Mouse (Mus musculus) spleen, adult 18-20 months (tissue): Measurements from ENCODE around the gene Tmem56.

Experiments used
- DNase-seq, 2 experiments: peaks; one replicate each; pipeline ENCODE4 v3.0.0; 2022; ENCODE audit warnings: mixed read lengths in 2 of 2

The Tmem56 gene

GRCm38 (mm10) chr3:121282998-121283397, at the start of gene Tmem56:
Tmem56 (minus strand) TSS chr3:121283098.
- no peak for DNase-seq

- DNase-seq = peak; percentile 23 to 35
Measured at GRCm38 (mm10) chr3:121330244-121330646, 47.3 kb upstream of the Tmem56 start.

GRCm38 (mm10) chr3:121329647-121330046, 46.7 kb upstream of the Tmem56 start:
- peak; percentile 24 to 40 for DNase-seq

GRCm38 (mm10) chr3:121327406-121327805, 44.5 kb upstream of the Tmem56 start:
- no peak for DNase-seq

GRCm38 (mm10) chr3:121323371-121323770, 40.5 kb upstream of the Tmem56 start:
- no peak for DNase-seq

- no peak for DNase-seq
Measured at GRCm38 (mm10) chr3:121320896-121321295, 38.0 kb upstream of the Tmem56 start.

- DNase-seq = no peak
Measured at GRCm38 (mm10) chr3:121319906-121320305, 37.0 kb upstream of the Tmem56 start.

GRCm38 (mm10) chr3:121315498-121315897, 32.6 kb upstream of the Tmem56 start:
- DNase-seq = no peak

GRCm38 (mm10) chr3:121314149-121314548, 31.3 kb upstream of the Tmem56 start:
- DNase-seq = no peak

GRCm38 (mm10) chr3:121312979-121313378, 30.1 kb upstream of the Tmem56 start:
- DNase-seq = no peak

- DNase-seq = no peak
Measured at GRCm38 (mm10) chr3:121312426-121312825, 29.5 kb upstream of the Tmem56 start.

- no peak for DNase-seq
Measured at GRCm38 (mm10) chr3:121309896-121310714, 27.2 kb upstream of the Tmem56 start.

- no peak for DNase-seq
Measured at GRCm38 (mm10) chr3:121309429-121309828, 26.5 kb upstream of the Tmem56 start.

GRCm38 (mm10) chr3:121308935-121309334, 26.0 kb upstream of the Tmem56 start:
- DNase-seq = no peak

GRCm38 (mm10) chr3:121307532-121308234, 24.8 kb upstream of the Tmem56 start:
- peak; percentile 57 to 71 for DNase-seq

- peak in 1 of 2 experiments; percentile 14 for DNase-seq
Measured at GRCm38 (mm10) chr3:121306641-121307040, 23.7 kb upstream of the Tmem56 start.

GRCm38 (mm10) chr3:121294200-121294599, 11.3 kb upstream of the Tmem56 start:
- DNase-seq = no peak

GRCm38 (mm10) chr3:121291560-121292258, 8.8 kb upstream of the Tmem56 start, which contains the start of gene Alg14:
Alg14 (plus strand) TSS chr3:121291773.
- DNase-seq = peak; percentile 93 to 94

- DNase-seq = no peak
Measured at GRCm38 (mm10) chr3:121291225-121291559, 8.3 kb upstream of the Tmem56 start.

- DNase-seq = no peak
Measured at GRCm38 (mm10) chr3:121290681-121291080, 7.8 kb upstream of the Tmem56 start.

GRCm38 (mm10) chr3:121287151-121287550, 4.3 kb upstream of the Tmem56 start:
- no peak for DNase-seq

- DNase-seq = no peak
Measured at GRCm38 (mm10) chr3:121285219-121285618, 2.3 kb upstream of the Tmem56 start.

GRCm38 (mm10) chr3:121279679-121280078, 3.2 kb downstream of the Tmem56 start:
- no peak for DNase-seq
